Mouse (Mus musculus) B cell, adult 62 days (primary cell): ENCODE results near the gene Cct7. TPM values are rescaled to one million over a fixed set of nuclear protein-coding genes. Genes with fewer than 3 reads are reported as not detected.

Experiments used
- total RNA-seq: library from RNA; stranded (reverse); gene quantifications from 4 replicates; pipeline ENCODE4 v1.2.4, GENCODE M21; 2023

The Cct7 gene
- 136 to 160 TPM (median 153 TPM) in 4 replicates for total RNA-seq

GRCm38 (mm10) chr6:85450697-85451663 is at the start of gene Cct7:
Gene Cct7 (plus strand): TSS chr6:85451514.

GRCm38 (mm10) chr6:85423836-85424379 is 27.4 kb upstream of the Cct7 start, which contains the start of gene Noto:
Gene Noto (plus strand): TSS chr6:85423886.

GRCm38 (mm10) chr6:85431842-85432431 is 19.4 kb upstream of the Cct7 start, which contains the start of gene Smyd5:
Gene Smyd5 (plus strand): TSS chr6:85431989.

GRCm38 (mm10) chr6:85451664-85452410 is 523 bp downstream of the Cct7 start, which contains the start of gene Pradc1:
Gene Pradc1 (minus strand): TSS chr6:85451970.

GRCm38 (mm10) chr6:85502911-85503250 is 51.6 kb downstream of the Cct7 start, which contains the start of gene Fbxo41:
Gene Fbxo41 (minus strand): TSS chr6:85502994.

GRCm38 (mm10) chr6:85513531-85513910 is 62.2 kb downstream of the Cct7 start, which contains the start of gene Egr4:
Gene Egr4 (minus strand): TSS chr6:85513589.

Other genes with a start within 250 kb of the Cct7 start
- gene Sfxn5, start 118.1 kb upstream of the Cct7 start, total RNA-seq = 13.0 to 17.2 TPM (median 14.0 TPM) in 4 replicates
- gene Rab11fip5, start 76.9 kb upstream of the Cct7 start, total RNA-seq = 1.2 to 2.2 TPM (median 1.7 TPM) in 4 replicates
- gene Noto, start 27.6 kb upstream of the Cct7 start, total RNA-seq = not detected in 4 replicates
- 42.4 to 49.5 TPM (median 45.6 TPM) in 4 replicates for gene Smyd5, start 19.5 kb upstream of the Cct7 start, total RNA-seq
- gene Pradc1, start 456 bp downstream of the Cct7 start, total RNA-seq = 10.2 to 20.2 TPM (median 11.7 TPM) in 4 replicates
- gene Fbxo41, start 51.5 kb downstream of the Cct7 start, total RNA-seq = not detected in 4 replicates
- 0.41 to 0.88 TPM (median 0.67 TPM) in 4 replicates for gene Egr4, start 62.1 kb downstream of the Cct7 start, total RNA-seq
- gene Alms1, start 136.0 kb downstream of the Cct7 start, total RNA-seq = 4.4 to 5.7 TPM (median 5.1 TPM) in 4 replicates